Mouse (Mus musculus) CH12.LX (cell line): Measurements from ENCODE around the gene Olfr354.

ENCODE experiments used
- CHD2 ChIP-seq: IDR thresholded peaks from 2 replicates; pipeline ENCODE4 v1.6.1; 2011; ENCODE audit warnings: low read length, improper control_type of control experiment
- CTCF ChIP-seq, 2 experiments: IDR thresholded peaks in 1 of 2; conservative IDR thresholded peaks in 1 of 2; 2 replicates each; pipeline ENCODE4 v1.5.1; 2011 to 2012; ENCODE audit warnings: low read depth in 2 of 2, low read length in 2 of 2, improper control_type of control experiment in 1 of 2, inconsistent platforms in 1 of 2, mild to moderate bottlenecking in 1 of 2, moderate library complexity in 1 of 2
- ETS1 ChIP-seq: conservative IDR thresholded peaks from 2 replicates; pipeline ENCODE4 v1.6.1; 2012; ENCODE audit warnings: low read depth, mild to moderate bottlenecking, inconsistent platforms, low read length, improper control_type of control experiment, moderate library complexity
- KAT2A ChIP-seq: IDR thresholded peaks from 2 replicates; pipeline ENCODE4 v1.6.1; 2012; ENCODE audit warnings: low read length, improper control_type of control experiment, inconsistent platforms; ENCODE audit not compliant: insufficient replicate concordance
- MAZ ChIP-seq: IDR thresholded peaks from 2 replicates; pipeline ENCODE4 v1.6.1; 2012; ENCODE audit warnings: low read depth, mild to moderate bottlenecking, inconsistent platforms, low read length, improper control_type of control experiment, moderate library complexity
- POLR2A ChIP-seq: IDR thresholded peaks from 2 replicates; pipeline ENCODE4 v1.6.1; 2011; ENCODE audit warnings: low read depth, mild to moderate bottlenecking, improper control_type of control experiment, low read length
- POLR2AphosphoS2 ChIP-seq: IDR thresholded peaks from 2 replicates; pipeline ENCODE4 v1.6.1; 2011; ENCODE audit warnings: low read depth, low read length, improper control_type of control experiment
- RAD21 ChIP-seq: IDR thresholded peaks from 2 replicates; pipeline ENCODE4 v1.6.1; 2011; ENCODE audit warnings: low read depth, mild to moderate bottlenecking, low read length, improper control_type of control experiment, moderate library complexity
- RCOR1 ChIP-seq: conservative IDR thresholded peaks from 2 replicates; pipeline ENCODE4 v1.6.1; 2012; ENCODE audit warnings: low read depth, mild to moderate bottlenecking, inconsistent platforms, low read length, improper control_type of control experiment
- SIN3A ChIP-seq: IDR thresholded peaks from 2 replicates; pipeline ENCODE4 v1.6.1; 2012; ENCODE audit warnings: low read length, improper control_type of control experiment, inconsistent platforms
- TBP ChIP-seq: conservative IDR thresholded peaks from 2 replicates; pipeline ENCODE4 v1.6.1; 2011; ENCODE audit warnings: low read depth, low read length, improper control_type of control experiment
- USF1 ChIP-seq: IDR thresholded peaks from 2 replicates; pipeline ENCODE4 v1.6.1; 2014; ENCODE audit warnings: low read depth, mild to moderate bottlenecking, inconsistent platforms, low read length, improper control_type of control experiment
- USF2 ChIP-seq: conservative IDR thresholded peaks from 2 replicates; pipeline ENCODE4 v1.6.1; 2011; ENCODE audit warnings: low read depth, low read length, improper control_type of control experiment
- ZKSCAN1 ChIP-seq: IDR thresholded peaks from 2 replicates; pipeline ENCODE4 v1.6.1; 2012; ENCODE audit warnings: low read depth, inconsistent platforms, low read length, improper control_type of control experiment, borderline replicate concordance

DNA sequence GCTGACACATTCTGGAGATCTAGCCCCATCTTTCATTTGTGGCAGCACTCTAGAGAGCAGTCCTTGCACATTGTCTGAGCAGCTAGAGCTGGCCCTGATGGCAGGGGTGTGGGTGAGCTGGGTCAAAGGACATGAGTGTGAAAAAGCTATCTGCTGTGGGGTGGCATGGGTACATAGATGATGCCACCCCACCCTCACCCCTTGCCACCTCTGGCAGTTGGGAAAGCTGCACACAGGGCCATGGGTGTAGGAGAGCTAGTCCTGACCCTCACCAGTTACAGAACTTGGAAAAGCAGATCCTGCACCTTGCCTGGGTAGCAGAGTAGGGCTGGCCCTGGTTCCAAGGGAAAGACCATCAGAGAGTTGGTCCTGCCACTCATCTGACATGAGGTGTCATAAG is 8.4 kb upstream of the Olfr354 start:
- TF ChIP-seq CTCF (conservative IDR thresholded peaks at IDR 0.05 in 1 of 2, IDR thresholded peaks at IDR 0.05 in 1 of 2; ENCODE audit: low read depth in 2 of 2, low read length in 2 of 2) (no peak), USF2 (no peak), RAD21 (no peak), USF1 (no peak), POLR2A (no peak), MAZ (no peak), ETS1 (no peak), ZKSCAN1 (no peak), POLR2AphosphoS2 (no peak), CHD2 (no peak), KAT2A (no peak), RCOR1 (no peak), TBP (no peak), SIN3A (no peak)
